9 mouse cellular contexts compared by ENCODE assay signal in the genomic region with DNA sequence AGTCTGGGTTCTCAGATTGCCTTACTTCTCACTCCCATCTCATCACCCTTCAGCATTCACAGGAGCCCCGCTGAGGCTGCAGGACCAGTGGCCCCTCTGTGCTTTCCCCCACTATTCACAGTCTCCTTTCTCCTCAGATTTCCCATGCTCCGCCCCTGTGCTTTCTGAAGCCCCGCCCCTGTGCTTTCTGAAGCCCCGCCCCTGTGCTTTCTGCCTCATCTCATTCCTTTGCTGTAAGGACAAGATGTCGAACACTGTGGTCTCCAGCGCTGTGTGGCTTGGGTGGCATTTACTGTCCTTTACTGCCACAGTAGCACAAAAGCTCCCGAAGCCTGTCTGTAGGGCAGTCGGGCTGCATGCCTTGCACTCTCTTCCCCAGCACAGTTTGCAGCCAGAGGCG.
A peak's percentile ranks its signal among the peaks of the same experiment; 100 is the strongest.
DNase-seq lines count a peak whose midpoint lies in the region; ATAC-seq and TF ChIP-seq lines count a peak whose summit lies in the region.
"Had no signal": no experiment of that assay in that cellular context is flagged by ENCODE, and none has a peak within 500 bp of the region (broad histone marks: within the 10 kb centered on the region; RNA-seq: fewer than 3 reads in every experiment).

No protein-coding gene starts in this region.

- no peak for TF ChIP-seq POLR2A in cerebellum, adult 2 months (IDR thresholded peaks at IDR 0.05; ENCODE audit: borderline replicate concordance, insufficient read depth, low read length)

- peak overlapping the region; percentile 46 for H3K4me2 ChIP-seq in lung, embryonic 16.5 days (ENCODE audit: low read depth, low read length)
- H3K4me2 ChIP-seq in forebrain, embryonic 12.5 days, result peak overlapping the region; percentile 42

- H3K36me3 ChIP-seq in lung, embryonic 16.5 days (ENCODE audit: control insufficient read depth, insufficient read depth, low read length), result no peaks in the 10 kb centered on the region
- H3K36me3 ChIP-seq in forebrain, embryonic 12.5 days (replicated peaks), result no peaks in the 10 kb centered on the region

- intact Hi-C loops in left cerebral cortex, postnatal 10 days (cut with DNase I), result no loop called here

- H3K27ac ChIP-seq in lung, embryonic 16.5 days (ENCODE audit: low read length), result no peak overlapping the region
- no peak overlapping the region for H3K27ac ChIP-seq in forebrain, embryonic 12.5 days
- no peak overlapping the region for H3K27ac ChIP-seq in cerebellum, adult 2 months (ENCODE audit: insufficient read depth, low read length)

- peak; percentile 68; the same call in 1 of the 2 replicates for ATAC-seq in lung, embryonic 16.5 days (ENCODE audit: low read depth)
- ATAC-seq in forebrain, embryonic 12.5 days (ENCODE audit: low FRiP score), result peak; percentile 63

- no peaks in the 10 kb centered on the region; the same call in 1 of the 2 replicates for H3K27me3 ChIP-seq in lung, embryonic 16.5 days (ENCODE audit: control insufficient read depth, insufficient read depth, low read depth, low read length)
- peaks cover 36% of the 10 kb centered on the region for H3K27me3 ChIP-seq in forebrain, embryonic 12.5 days
- no peaks in the 10 kb centered on the region for H3K27me3 ChIP-seq in cerebellum, adult 2 months (ENCODE audit: control insufficient read depth, insufficient read depth, low read length)

- TF ChIP-seq CTCF in cerebellum, adult 2 months (IDR thresholded peaks at IDR 0.05; ENCODE audit: borderline replicate concordance, insufficient read depth, low read depth, low read length), result no peak

- DNase-seq in lung, adult 18-20 months, result no peak
- peak; percentile 60 to 66 for DNase-seq in kidney, postnatal 4 days
- peak; percentile 58 for DNase-seq in naive thymus-derived CD4-positive, alpha-beta T cell, adult 2 months (ENCODE audit: low read depth)
- DNase-seq in left cerebral cortex, postnatal 10 days (ENCODE audit: extremely low spot score in 1 of 2, low spot score in 2 of 2), result no peak
- no peak for DNase-seq in gastrocnemius, adult 18-20 months (ENCODE audit: low spot score)
- DNase-seq in cerebellum, adult 2 months, result no peak

- H3K9me3 ChIP-seq in lung, embryonic 16.5 days (ENCODE audit: control insufficient read depth, low read length), result no peaks in the 10 kb centered on the region
- no peaks in the 10 kb centered on the region for H3K9me3 ChIP-seq in forebrain, embryonic 12.5 days

- peaks cover 5% of the 10 kb centered on the region; the same call in 1 of the 2 replicates for H3K4me1 ChIP-seq in lung, embryonic 16.5 days (replicated peaks; ENCODE audit: control insufficient read depth, insufficient read depth, low read length)
- H3K4me1 ChIP-seq in forebrain, embryonic 12.5 days, result peaks cover 24% of the 10 kb centered on the region
- no peaks in the 10 kb centered on the region for H3K4me1 ChIP-seq in cerebellum, adult 2 months (ENCODE audit: control insufficient read depth, insufficient read depth, low read length)

- WGBS in lung, embryonic 16.5 days, result 3% methylated on average over 9 of the region's 9 CpGs
- 3% methylated on average over 9 of the region's 9 CpGs for WGBS in forebrain, embryonic 12.5 days
- 11% methylated on average over 9 of the region's 9 CpGs for WGBS in cerebellum, adult 2 months

- no peak overlapping the region; the same call in 1 of the 2 replicates for H3K9ac ChIP-seq in lung, embryonic 16.5 days (ENCODE audit: low read length)
- no peak overlapping the region for H3K9ac ChIP-seq in forebrain, embryonic 12.5 days

- H3K4me3 ChIP-seq in lung, embryonic 16.5 days (ENCODE audit: low read length), result peak overlapping the region; percentile 22; the same call in 1 of the 2 replicates
- H3K4me3 ChIP-seq in forebrain, embryonic 12.5 days (replicated peaks), result peak overlapping the region; percentile 21; the same call in 1 of the 2 replicates
- H3K4me3 ChIP-seq in cerebellum, adult 2 months (replicated peaks; ENCODE audit: insufficient read depth, low read depth, low read length), result no peak overlapping the region
- H3K4me3 ChIP-seq: myocyte had no signal

Comparison
In these comparisons a context has a peak if more than half of its experiments do, and no peak if none do; other contexts are left out.
1. DNase-seq: peak in kidney, postnatal 4 days (2 of 2) and naive thymus-derived CD4-positive, alpha-beta T cell, adult 2 months (single experiment); none in lung, adult 18-20 months (0 of 2), left cerebral cortex, postnatal 10 days (0 of 2), gastrocnemius, adult 18-20 months (single experiment) and cerebellum, adult 2 months (0 of 2).